Mouse (Mus musculus) mouse trophoblast stem cell (cell line): ENCODE data around the gene Stmn3.
"Not testable (repeated sequence)": the region's sequence is repeated elsewhere in the genome, so short reads cannot be mapped to it uniquely, and the experiment has no call there.

Experiments
- in situ Hi-C, 2 experiments: fragments of 300-500 bp; cut with MseI, MboI; formaldehyde crosslinking; loops; 2 replicates in 1 of 2; 3 replicates in 1 of 2; pipeline ENCODE4 v1.15.1; 2025

The Stmn3 gene

DNA sequence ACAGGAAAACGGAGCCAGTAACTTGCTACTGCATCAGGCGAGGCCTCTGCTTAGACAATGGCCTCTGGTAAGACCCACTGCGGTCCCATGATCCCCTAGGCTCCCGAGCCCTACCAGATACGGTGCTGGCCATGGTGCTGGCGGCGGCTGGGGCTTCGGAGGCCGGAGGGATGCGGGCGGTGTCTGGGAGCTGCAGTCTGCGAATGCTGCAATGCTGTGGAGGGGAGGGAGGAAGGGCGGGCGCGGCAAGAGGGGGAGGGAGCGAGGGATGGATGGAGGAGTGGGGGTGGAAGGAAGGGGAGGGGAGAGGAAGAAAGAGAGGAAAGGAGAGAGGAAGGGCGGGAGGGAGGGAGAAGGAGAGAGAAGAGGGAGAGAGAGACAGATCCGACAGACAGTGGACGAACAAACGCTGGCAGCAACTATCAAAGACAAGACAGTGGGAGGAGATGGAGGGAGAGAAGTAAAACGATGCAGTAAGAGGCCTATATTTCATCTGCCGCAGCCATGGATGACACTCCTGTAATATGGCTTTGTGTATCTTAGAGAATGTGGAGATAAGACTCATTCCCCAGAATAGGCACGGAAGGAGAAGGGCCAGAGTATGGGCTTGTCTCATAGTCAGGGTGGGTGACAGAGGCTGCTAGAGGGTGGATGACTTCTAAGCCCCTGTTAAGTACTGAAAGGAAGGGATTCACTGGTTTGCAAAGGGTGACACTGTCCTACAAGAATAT lies at the start of gene Stmn3:
Gene Stmn3, minus strand, starts transcription at position 421 of the 731 bp plus-strand sequence.
- in situ Hi-C loops = no loop called here

DNA sequence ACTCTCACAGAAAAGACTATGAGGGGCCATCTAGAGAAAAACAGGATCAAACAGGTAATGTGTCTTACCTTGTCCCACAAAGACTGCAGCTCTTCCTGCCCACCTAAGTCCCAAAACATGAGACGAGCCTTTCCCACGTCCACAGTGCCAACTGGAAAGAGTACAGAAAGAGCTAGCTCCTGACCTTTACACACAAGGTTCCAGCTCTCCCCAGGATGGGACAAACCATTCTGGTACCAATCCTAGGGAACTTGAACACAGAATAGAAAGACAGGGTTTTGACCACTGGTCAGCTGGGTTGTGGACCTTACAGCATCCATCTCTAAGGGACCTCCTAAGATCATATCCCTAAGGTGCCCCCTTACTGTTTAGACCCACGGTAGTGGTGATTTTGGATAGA lies 49.6 kb upstream of the Stmn3 start:
- in situ Hi-C loops = no loop called here

DNA sequence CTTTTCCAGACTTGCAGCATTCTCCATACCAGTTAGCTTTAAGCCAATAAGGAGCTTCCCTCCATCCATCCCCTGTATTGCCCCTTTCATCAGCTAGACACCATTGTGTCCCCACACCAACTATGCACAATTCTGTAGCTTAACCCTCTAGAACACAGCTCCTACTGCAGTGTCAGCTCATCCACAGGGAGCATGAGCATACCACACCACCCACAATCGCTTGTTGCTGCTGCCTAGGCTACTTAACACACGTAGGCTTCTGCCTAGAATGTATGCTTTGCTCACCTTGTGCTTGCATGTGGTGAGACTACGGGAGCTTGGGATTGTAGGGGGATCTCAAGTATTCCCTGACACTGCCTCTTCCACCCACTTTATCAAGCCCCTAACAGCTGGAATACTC lies 42.5 kb upstream of the Stmn3 start:
- in situ Hi-C loops = no loop called here

DNA sequence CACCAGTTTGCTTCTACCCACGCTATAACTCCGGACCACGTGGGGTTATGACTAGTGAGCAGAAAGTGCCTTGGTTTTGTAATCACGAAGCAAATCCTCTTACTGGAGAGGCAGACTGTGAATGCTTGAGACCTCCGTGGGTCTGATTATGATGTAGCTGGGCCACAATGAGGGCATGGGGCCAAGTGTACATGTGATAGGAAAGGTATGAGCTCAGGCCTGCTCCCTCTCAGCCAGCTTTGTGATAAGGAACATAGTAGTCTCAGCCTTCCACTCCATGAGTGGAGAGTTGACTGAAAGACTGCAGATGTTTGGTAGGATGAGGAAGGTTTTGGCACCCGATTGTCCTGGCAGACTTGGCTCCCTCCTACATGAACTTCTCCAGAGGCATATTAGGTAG lies 28.5 kb upstream of the Stmn3 start:
- in situ Hi-C loops = no loop called here

DNA sequence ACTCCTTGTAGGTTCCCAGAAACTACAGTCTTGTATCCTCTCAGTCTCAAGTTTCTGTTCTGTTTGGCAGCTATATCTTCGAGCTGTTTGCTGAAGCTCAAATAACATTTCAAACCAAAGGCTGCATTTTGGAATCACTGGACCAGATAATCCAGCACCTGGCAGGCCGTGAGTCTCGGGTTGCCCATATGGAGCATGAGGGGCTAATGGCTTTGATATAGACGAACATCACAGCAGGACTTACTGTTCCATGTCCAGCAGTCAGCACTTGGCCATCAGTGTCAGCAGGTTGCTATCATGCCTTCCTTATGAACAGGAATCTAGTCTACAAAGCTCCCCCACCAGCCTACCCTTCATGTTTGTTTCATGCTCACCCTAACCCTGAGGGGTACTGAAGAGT lies 26.1 kb upstream of the Stmn3 start:
- in situ Hi-C loops = no loop called here

DNA sequence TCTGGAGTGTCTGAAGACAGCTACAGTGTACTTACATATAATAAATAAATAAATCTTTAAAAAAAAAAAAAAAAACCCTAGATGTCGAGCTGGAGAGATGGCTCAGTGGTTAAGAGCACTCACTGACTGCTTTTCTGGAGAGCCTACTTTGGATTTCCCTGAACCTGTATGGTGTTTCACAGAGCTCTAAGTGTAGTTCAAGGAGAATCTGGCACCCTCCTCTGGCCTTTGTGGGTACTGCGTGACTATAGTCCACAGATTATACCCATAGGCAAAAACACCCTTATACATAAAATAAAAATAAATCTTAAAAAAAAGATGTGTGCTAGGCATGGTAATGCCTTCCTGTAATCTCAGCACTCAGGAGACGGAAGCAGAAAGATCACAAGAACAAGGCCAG lies 19.7 kb upstream of the Stmn3 start:
- in situ Hi-C loops = no loop called here

DNA sequence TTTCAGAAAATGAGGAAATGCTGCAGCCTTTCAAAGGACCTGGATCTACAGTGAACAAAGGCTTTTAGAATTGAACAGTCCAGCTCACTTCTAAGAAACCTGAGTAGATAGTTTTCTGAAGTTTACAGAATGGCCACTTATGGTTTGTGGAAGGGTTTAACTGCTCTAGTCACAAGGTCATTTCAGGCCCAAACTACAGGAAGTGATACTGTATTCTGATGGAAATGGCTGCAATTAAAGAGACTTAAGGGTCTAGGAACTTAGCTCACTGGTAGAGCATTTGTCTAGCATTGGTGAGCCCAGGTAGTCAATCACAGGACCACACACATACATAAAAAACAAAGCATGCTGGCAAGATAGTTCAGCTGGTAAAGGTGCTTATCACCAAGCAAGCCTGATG lies 18.2 kb upstream of the Stmn3 start:
- in situ Hi-C loops = no loop called here

DNA sequence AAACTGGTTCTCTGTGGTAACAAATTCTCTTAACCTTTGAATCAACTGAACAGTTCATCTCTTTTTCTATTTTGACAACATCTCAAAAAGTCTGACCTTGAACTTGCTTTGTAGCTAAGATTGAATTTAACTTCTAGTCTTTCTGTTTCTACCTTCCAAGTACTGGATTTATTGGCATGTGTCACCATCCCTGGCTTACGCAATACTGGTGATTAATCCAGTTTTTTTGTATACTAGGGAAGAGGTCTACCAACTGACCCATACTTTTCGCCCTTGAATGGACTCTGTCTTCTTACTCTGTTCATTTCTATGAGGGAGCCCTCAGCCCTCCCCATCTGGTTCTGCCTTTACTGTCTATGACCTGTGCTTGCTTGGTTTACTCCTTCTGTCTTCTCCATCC lies 11.8 kb upstream of the Stmn3 start:
- in situ Hi-C loops = no loop called here

DNA sequence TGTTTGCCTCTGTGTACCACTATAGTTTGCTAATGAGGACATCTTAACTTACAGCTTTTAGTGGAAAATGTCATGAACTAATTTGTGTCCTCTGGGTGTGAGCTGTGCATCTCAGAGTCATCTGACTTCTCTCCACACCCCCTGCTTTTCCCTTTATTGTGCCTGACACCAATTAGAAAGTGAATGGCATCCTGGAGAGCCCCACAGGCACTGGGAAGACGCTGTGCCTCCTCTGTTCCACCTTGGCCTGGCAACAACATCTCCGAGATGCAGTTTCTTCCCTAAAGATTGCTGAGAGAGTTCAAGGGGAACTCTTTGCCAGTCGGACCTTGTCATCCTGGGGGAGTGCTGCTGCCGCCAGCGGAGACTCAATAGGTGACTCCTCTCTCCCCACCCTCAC lies 7.8 kb upstream of the Stmn3 start:
- in situ Hi-C loops = no loop called here

DNA sequence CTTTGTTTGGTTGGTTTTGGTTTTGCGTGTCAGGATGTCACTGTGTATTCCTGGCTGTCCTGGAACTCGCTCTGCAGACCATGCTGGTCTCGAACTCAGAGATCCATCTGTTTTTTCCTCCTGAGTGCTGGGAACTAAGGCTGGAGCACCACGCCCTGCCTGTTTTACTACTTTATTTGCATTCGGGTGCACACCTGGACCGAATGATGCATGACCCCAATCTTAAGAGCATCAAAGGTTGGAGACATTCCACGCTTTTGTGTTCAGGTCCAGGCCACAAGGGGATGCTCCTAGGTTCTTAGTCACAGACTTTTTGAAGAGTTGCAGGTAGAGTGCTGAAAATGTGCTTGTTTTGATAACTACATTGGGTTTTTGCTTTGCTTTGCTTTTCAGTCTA lies 5.8 kb upstream of the Stmn3 start:
- in situ Hi-C loops = no loop called here

DNA sequence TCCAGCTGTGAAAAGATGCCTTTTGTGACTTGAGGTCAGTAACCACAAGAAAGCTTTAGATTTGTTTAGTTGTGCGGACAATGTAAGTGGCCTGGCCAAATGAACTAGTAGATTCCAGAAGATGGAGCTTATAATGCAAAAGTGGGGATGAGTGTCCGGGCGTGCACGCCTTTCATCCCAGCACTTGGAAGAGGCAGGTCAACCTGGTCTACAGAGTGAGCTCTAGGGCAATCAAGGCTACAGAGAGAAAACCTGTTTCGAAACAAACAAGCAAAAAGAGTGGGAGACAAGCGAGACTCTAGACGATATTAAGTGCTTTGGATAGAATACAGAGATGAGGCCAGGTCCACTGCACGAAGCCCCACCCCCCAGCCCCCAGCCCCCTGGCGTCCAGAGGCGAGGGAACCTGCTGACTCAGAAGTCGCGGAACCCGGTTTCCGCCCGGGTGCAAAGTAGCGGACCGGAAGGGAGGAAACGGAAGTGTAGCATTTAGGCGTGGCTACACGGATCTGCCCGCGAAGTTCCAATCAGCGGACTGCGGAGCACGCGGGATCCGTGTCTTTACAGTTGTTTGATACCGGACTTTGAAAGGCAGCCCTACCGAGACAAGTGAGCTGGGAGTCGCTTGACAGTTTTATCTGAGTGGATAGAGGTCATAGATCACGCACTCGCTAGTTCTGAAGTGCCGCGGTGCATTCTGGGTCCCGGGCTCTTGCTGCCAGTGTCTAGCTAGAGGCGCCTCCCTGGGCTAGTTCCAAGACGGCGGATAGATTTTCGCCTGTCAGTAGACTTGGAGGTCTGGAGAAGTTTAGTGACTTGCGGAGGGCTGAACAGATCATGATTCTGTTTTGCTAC lies 5.2 kb upstream of the Stmn3 start, which contains the start of gene Rtel1:
Gene Rtel1, plus strand, starts transcription at position 492 of the 855 bp plus-strand sequence.
- in situ Hi-C loops = no loop called here

DNA sequence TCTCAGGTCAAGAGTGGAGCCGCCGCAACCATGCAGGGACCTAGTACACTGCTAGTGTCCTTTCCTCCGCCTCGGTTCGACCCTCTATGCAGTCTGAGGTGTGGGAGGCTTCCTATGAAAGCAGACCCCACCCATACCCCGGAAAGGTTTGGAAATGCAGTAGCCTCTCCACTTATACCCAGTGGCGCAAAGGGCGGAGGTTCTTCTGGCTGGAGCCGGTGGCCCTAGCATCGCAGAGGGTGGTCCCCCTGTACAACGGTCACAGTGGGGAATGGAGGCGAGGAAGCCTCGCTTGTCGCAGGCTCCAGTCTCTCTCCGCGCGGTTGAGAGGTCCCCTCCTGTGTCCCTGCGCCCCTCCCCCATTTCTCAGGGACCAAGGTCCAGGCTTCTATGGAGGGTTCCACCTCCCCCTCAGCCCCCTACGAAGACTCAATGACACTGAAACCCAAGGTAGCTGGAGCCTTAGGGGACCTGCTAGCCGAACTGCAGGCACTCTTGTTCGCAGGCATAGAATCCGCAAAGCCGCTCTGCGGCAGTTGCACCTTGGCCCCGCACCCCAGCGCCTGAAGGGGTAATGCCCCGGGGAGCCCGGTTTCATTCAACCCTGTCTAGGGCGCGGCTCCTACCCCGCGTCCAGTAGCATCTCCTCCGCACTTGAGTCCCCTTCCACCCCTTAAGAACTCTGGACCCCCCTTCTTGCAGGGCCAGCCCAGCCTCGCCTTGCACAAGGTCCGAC lies 788 bp downstream of the Stmn3 start:
- in situ Hi-C loops = no loop called here

DNA sequence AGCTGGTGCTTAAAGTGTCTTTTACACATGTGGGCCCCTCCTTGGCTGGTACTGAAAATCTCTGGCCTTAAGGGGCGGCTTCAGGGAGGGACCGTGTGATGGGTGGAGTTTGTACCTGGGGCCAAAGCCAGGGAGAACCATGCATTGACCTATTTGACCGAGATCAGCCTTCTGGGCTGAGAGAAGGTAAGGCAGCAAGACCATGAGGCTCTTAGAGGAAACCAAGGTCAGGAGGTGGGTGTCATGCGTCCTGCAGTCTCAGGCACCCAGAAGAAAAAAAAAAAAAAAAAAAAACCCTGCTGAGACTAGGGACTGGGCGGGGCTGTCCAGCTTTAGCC lies 1.3 kb downstream of the Stmn3 start:
- in situ Hi-C loops = no loop called here

DNA sequence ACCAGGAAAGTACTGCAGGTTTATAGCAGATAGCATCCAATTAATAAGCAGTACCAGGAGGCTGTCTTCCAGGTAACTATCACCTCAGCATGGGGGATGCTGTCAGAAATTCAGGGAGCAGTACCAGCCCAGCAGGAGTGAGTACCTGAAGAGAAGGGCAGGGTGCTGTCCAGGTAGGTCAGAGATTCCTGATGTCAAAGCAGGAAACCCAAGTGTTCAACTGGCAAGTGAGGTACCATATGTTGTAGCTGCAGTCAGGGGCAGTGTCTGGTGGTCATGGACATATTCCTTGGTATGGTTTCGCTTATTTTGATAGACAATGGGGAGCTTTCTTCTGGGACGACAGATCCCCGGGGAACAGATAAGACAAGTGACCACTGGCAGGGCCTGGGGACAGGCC lies 1.9 kb downstream of the Stmn3 start:
- in situ Hi-C loops = no loop called here

DNA sequence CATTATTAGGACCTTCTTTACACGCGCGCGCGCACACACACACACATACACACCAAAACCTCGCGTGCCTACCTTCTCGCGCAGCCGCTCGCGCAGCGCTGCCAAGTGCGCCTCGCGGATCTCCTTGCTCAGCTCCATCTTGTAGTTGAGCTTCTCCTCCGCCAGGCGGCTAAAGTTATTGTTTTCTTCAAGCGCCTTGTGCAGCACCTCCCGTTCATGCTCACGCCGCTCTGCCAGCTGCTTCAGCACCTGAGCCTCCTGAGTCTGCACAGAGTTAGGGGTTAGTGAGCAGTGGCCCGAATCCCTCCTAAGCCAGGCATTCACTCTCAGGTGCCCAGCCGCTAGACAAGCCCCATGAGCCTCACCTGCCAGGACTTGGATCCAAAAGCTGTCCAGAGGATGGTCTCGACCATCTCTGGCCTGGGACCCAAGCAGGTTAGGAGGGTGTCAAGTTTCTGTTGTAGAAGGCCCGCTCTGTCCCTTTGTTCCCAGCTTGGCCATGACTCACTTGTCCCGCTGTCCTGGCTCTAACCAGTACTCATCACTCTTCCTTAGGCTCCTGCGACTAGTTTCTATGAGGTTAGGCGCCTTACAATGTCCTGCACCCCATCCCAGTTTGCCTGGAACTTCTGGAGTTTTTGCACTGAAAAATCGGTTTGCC lies 7.0 kb downstream of the Stmn3 start:
- in situ Hi-C loops = no loop called here

DNA sequence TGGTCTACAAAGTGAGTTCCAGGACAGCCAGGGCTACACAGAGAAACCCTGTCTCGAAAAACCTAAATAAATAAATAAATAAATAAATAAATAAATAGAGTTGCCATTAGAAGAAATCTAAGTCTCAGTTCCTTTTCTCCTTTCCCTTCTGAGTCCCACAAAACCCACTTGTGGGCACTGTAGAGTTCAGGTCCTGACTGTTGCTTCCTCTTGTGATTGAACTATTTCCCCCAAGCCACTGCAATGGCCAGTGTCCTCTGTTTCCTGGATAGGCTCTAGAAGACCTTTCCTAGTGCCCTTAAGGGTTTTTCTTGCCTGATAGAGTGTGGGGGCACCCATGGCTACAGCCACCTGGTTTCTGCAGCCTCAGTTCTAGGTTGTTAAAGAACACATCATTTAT lies 9.4 kb downstream of the Stmn3 start:
- in situ Hi-C loops = no loop called here

DNA sequence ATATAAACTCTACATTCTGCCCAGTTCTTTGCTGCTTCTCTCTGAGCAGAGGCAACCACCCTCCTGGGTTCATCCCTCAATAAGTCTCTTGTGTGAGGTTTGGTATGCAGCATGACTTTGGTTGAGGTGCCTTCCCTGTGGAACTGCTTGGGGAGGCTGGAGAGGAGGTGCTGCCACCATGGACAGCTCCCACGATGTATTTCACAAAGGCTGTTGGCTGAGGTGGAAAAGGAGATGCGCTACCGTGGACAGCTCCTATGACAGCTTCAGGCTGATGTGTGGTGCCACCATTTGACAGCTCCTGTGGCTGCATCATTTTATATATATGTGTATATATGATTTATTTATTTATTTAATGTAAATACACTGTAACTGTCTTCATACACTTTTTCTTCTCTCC lies 12.3 kb downstream of the Stmn3 start:
- in situ Hi-C loops = no loop called here

DNA sequence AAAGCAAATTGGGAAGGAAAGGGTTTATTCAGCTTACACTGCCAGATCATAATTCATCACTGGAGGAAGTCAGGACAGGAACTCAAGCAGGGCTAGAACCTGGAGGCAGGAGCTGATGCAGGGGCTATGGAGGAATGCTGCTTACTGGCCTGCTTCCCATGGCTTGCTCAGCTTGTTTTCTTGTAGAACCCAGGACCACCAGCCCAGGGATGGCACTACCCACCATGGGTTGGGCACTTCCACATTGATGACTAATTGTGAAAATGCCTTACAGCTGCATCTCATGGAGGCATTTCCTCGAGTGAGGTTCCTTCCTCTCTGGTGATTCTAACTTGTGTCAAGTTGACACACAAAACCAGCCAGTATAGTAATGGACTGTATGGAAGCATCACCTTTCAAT lies 23.4 kb downstream of the Stmn3 start:
- in situ Hi-C loops = no loop called here

DNA sequence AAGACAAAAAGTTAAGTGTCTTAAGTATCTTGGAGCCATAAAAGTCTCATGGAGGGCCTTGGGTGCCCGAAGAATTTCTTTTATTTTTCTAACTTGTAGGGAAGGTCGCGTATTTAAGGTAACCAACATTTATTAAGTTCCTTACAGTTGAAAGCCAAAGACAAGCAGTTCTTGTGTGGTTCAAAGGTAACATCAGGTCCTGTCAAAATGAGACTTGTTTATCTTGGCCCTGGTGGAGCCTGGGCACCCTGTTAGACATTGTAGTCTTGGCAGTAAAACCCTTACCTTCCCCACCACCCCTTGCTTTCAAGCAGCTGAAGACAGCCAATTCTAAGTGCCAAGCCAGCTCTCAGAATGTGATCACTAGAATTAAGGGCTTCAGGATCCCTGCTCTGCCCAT lies 25.6 kb downstream of the Stmn3 start:
- in situ Hi-C loops = no loop called here

DNA sequence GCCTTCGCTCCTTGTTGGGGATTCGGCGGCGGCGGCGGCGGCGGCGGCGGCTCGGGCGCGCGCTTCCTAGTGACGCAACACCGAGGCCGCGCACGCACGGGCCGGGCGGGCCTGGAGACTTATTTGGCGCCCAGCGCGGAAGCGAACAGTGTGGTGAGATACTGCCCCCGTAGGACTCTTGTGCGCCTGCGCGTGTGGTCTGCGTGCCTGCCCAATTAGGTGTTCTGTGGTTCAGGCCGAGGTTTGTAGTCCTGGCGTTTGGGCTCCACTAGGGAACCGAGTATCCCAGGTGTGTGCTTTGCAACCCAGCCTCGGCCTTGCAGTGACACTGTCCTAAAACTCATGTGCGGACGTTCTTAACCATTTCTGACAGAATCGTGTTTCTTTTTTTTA lies 26.3 kb downstream of the Stmn3 start, which contains the start of gene Gmeb2:
Gene Gmeb2, minus strand, starts transcription at position 78 of the 393 bp plus-strand sequence.
- in situ Hi-C loops = not testable (repeated sequence)

DNA sequence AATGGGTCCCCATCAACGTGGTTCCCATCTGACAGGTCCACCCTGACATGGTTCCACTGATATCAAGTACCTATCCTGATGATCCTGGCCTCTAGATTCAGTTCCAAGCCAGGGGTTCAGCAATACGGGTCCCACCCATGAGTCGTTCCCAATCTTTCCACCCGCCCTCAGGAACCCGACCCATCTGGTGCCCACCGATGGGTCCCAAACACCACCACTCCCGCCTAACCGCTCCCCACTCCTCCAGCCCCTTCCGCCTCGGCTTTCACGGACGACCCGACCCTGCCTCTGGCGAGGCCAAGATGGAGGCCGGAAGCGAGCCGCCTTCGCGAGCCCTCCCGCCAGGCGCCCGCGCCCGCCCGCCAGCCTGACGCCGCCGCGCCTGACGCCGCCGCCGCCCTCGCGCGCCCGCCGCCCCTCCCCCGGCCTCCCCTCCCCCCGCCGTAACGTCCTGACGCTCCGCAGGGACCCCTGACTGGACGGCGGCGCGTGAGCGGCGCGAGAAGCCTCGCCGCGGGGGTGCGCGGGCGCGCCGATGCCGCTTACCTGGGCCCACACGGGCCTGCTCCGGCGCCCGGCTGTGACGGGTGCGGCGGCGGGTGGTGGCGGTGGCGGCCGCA lies 26.9 kb downstream of the Stmn3 start:
- in situ Hi-C loops = no loop called here
